Mouse (Mus musculus): ENCODE data around the gene Olfr66. TPM values are rescaled to one million over a fixed set of nuclear protein-coding genes. Genes with fewer than 3 reads are reported as not detected.

Gene Olfr66
- total and polyA plus RNA-seq, 3 experiments, result not detected

GRCm38 (mm10) chr7:103910047-103910446 is 24.0 kb upstream of the Olfr66 start:
- H3K36me3 ChIP-seq (replicated peaks in 1 of 2; ENCODE audit: control insufficient read depth in 1 of 2, insufficient read depth in 1 of 2, low read length in 1 of 2), result no peaks in the 10 kb centered on the region
- no peak overlapping the region for H3K27ac ChIP-seq (ENCODE audit: insufficient read depth, low read depth)
- no peaks in the 10 kb centered on the region for H3K27me3 ChIP-seq (replicated peaks)
- H3K79me2 ChIP-seq (replicated peaks; ENCODE audit: control insufficient read depth, extremely low read depth, insufficient read depth, poor library complexity, severe bottlenecking), result no peaks in the 10 kb centered on the region
- TF ChIP-seq ZMIZ1 (IDR thresholded peaks at IDR 0.05; ENCODE audit: low read depth, low read length) (no peak), JUN (IDR thresholded peaks at IDR 0.05; ENCODE audit: insufficient read depth, low read depth, low read length) (no peak), ETS1 (conservative IDR thresholded peaks at IDR 0.05; ENCODE audit: low read depth, low read length) (no peak), CHD1 (IDR thresholded peaks at IDR 0.05; ENCODE audit: low read depth, low read length) (no peak), BHLHE40 (IDR thresholded peaks at IDR 0.05; ENCODE audit: low read depth, low read length) (no peak), MAFK (IDR thresholded peaks at IDR 0.05; ENCODE audit: insufficient replicate concordance, low read length) (no peak), USF1 (IDR thresholded peaks at IDR 0.05; ENCODE audit: low read depth, low read length) (no peak), ZKSCAN1 (IDR thresholded peaks at IDR 0.05; ENCODE audit: borderline replicate concordance, low read depth, low read length) (no peak), SIN3A (IDR thresholded peaks at IDR 0.05; ENCODE audit: low read length) (no peak), PAX5 (IDR thresholded peaks at IDR 0.05; ENCODE audit: low read length) (no peak), USF2 (conservative IDR thresholded peaks at IDR 0.05; ENCODE audit: low read depth, low read length) (no peak), POLR2AphosphoS2 (IDR thresholded peaks at IDR 0.05; ENCODE audit: low read depth, low read length) (no peak), ZC3H11A (IDR thresholded peaks at IDR 0.05; ENCODE audit: low read depth, low read length) (no peak), MYC (IDR thresholded peaks at IDR 0.05; ENCODE audit: low read depth, low read length) (no peak), NRF1 (IDR thresholded peaks at IDR 0.05; ENCODE audit: low read depth, low read length) (no peak), ELF1 (IDR thresholded peaks at IDR 0.05; ENCODE audit: low read depth, low read length) (no peak), SMC3 (IDR thresholded peaks at IDR 0.05; ENCODE audit: low read depth, low read length) (no peak), IRF4 (IDR thresholded peaks at IDR 0.05; ENCODE audit: low read depth, low read length) (no peak), UBTF (IDR thresholded peaks at IDR 0.05; ENCODE audit: low read depth, low read length) (no peak), GABPA (IDR thresholded peaks at IDR 0.05; ENCODE audit: insufficient replicate concordance, low read depth, low read length) (no peak)
- H3K9ac ChIP-seq (ENCODE audit: insufficient read depth, low read depth), result no peak overlapping the region
- no peak overlapping the region for H3K4me3 ChIP-seq (replicated peaks in 1 of 3; ENCODE audit: low read depth in 2 of 3, low read length in 2 of 3, poor library complexity in 1 of 3)
- DNase-seq (ENCODE audit: extremely low read depth), result no peak
- dilution Hi-C loops (cut with MboI; ENCODE audit: extremely low pct_ligation_motif_present, extremely low pct_unique_long_range_greater_than_20kb, low sequenced_read_pairs), result no loop called here
- no peaks in the 10 kb centered on the region for H3K9me3 ChIP-seq (replicated peaks; ENCODE audit: low read length)
- in situ Hi-C loops (cut with MboI; ENCODE audit: low pct_ligation_motif_present, low pct_unique_long_range_greater_than_20kb, low sequenced_read_pairs), result no loop called here
- no peak overlapping the region for H3K4me2 ChIP-seq (ENCODE audit: insufficient read depth, low read depth, poor library complexity, severe bottlenecking)
- H3K4me1 ChIP-seq (ENCODE audit: control insufficient read depth in 1 of 2, insufficient read depth in 2 of 2), result no peaks in the 10 kb centered on the region

- H3K9ac ChIP-seq (ENCODE audit: insufficient read depth, low read depth), result no peak within 1 kb of the TSS
- no peak within 1 kb of the TSS for H3K4me3 ChIP-seq (replicated peaks in 1 of 3; ENCODE audit: low read depth in 2 of 3, low read length in 2 of 3, poor library complexity in 1 of 3)
- DNase-seq (ENCODE audit: extremely low read depth), result no peak
- H3K9me3 ChIP-seq (replicated peaks; ENCODE audit: low read length), result no peaks in the 10 kb centered on the region
- H3K4me2 ChIP-seq (ENCODE audit: insufficient read depth, low read depth, poor library complexity, severe bottlenecking), result no peak within 1 kb of the TSS
- no peaks in the 10 kb centered on the region for H3K36me3 ChIP-seq (replicated peaks in 1 of 2; ENCODE audit: control insufficient read depth in 1 of 2, insufficient read depth in 1 of 2, low read length in 1 of 2)
- H3K27me3 ChIP-seq (replicated peaks), result no peaks in the 10 kb centered on the region
- no peaks in the 10 kb centered on the region for H3K79me2 ChIP-seq (replicated peaks; ENCODE audit: control insufficient read depth, extremely low read depth, insufficient read depth, poor library complexity, severe bottlenecking)
- no peak for TF ChIP-seq ELF1 (IDR thresholded peaks at IDR 0.05; ENCODE audit: low read depth, low read length)
- no peak for TF ChIP-seq USF2 (conservative IDR thresholded peaks at IDR 0.05; ENCODE audit: low read depth, low read length)
- TF ChIP-seq CHD1 (IDR thresholded peaks at IDR 0.05; ENCODE audit: low read depth, low read length), result no peak
- no peak for TF ChIP-seq NELFE (IDR thresholded peaks at IDR 0.05; ENCODE audit: low read depth, low read length)
- no peaks in the 10 kb centered on the region for H3K4me1 ChIP-seq (ENCODE audit: control insufficient read depth in 1 of 2, insufficient read depth in 2 of 2)
- dilution Hi-C loops (cut with MboI; ENCODE audit: extremely low pct_ligation_motif_present, extremely low pct_unique_long_range_greater_than_20kb, low sequenced_read_pairs) (no loop called here), in situ Hi-C loops (cut with MboI; ENCODE audit: low pct_ligation_motif_present, low pct_unique_long_range_greater_than_20kb, low sequenced_read_pairs) (no loop called here)
- no peak within 1 kb of the TSS for H3K27ac ChIP-seq (ENCODE audit: insufficient read depth, low read depth)
These were observed 17.1 kb upstream of the Olfr66 start, which contains the start of gene Olfr65 for GRCm38 (mm10) chr7:103903187-103903586. Gene Olfr65, plus strand, starts transcription at chr7:103903487.
